Mouse (Mus musculus) mesoderm, embryonic 11.5 days (tissue): ENCODE measurements at regions not wholly inside any gene's neighbourhood (a gene's known extent, or its start where the extent isn't known, plus 50 kb on each side); places are given as distances from the start of the nearest gene placed in this dataset.
"Not testable (repeated sequence)": the region's sequence is repeated elsewhere in the genome, so short reads cannot be mapped to it uniquely, and the experiment has no call there.

Experiments used
- DNase-seq: peaks from one replicate; pipeline ENCODE4 v3.0.0-alpha.2; 2012; ENCODE audit warnings: low read depth, low spot score

DNA sequence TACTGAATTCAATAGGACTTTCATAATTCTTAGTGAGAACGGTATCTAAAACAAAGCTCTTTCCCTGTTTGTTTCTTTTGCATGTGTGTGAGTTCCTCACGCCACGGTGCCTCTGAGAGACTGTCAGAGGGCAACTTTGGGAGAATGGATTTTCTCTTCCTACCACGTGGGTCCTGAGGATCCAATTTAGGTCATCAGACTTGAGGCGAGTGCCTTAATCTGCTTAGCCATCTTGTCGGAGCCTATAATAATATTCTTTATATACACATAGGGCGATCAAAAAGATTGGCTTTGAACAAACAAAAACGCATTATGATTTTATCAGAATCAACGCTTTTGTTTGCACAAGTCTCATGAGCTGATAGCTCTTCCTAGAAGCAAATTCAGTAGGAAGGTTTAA is 119.6 kb downstream of the Enc1 start:
- DNase-seq = no peak

DNA sequence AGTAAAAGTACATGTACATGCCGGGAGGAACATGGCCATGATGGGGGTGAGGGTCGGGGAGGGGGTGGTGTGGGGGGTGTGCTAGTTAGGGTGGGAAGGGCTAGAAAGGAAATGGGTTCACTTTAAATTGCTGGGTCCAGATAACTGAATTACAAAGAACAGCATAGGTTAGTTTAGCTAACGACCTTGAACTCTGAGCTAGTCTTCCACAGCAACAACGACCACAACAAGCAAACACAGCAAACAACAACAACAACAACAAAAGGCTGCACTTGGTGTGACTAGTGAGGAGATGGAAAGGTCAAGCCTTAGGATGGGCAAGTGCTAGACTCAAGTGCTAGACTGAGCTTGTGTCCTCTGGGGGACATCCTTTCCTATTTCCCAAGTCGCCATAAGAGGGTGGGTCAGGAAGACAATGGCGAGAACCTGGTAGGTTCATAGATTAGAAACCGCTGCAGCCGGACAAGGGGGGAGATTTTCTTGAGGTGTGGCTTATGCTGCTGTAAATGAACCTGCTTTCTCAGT is 117.9 kb downstream of the Enc1 start:
- DNase-seq = no peak

GRCm38 (mm10) chr13:97358261-97358660 is 117.4 kb downstream of the Enc1 start:
- DNase-seq = no peak

DNA sequence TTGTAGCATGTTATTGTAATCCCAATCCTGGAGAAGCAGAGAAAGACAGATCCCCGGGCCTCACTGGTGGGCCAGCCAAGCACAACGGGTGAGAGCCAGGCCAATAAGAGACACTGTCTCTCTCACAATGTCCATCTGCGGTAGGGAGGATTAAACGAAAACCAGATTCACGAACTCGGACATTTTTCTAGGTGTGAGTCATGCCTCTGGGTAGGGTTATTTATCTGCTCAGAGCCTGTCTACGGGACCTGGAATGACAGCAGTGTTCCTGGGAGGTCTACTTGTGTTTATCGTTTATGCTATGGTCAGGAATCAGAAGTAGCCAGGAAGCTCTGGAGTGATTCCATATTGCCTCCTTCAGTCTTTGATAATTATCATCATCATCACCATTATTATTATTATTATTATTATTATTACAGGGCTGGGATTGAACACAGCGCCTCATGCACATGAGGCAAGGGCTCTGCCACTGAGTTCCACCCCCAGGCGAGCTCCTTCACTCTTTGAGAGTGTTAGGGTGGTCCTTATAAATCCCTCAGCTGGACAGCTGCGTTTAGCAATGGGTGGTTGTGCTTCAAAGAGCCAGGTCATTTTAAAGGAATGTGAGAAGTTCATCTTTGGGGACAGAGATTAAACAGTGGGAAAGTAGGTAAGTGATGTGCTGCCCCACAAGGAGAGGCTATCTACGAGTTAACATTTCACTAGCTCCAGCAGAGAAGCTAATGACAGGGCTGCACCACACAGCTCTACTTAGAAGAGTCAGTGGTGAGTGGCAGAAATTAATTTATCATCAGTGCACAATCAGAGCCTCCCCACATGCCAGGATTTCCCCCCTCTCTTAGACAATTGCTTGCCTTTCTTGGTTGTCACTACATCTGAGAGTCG is 116.3 kb downstream of the Enc1 start:
- no peak for DNase-seq

GRCm38 (mm10) chr13:97355411-97355810 is 114.5 kb downstream of the Enc1 start:
- DNase-seq = not testable (repeated sequence)

DNA sequence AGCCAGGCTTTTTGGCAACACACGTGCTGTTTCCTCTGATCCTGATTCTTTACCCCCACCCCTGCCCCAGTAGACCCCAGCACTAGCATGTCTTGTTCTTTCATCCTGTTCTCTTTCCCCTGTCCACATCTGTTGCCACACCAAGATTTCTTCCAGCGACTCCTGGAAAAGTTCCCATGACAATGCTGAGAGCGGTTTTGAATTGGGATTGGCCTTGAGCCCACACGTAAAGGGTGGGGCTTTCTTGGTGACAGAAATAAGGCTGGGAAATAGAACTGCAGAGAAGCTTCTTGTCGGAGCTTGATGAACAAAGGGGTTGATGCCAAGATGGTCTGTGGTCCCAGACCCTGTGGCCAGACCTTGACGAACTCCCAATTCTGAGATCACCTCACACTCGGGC is 106.8 kb downstream of the Enc1 start:
- DNase-seq = no peak

DNA sequence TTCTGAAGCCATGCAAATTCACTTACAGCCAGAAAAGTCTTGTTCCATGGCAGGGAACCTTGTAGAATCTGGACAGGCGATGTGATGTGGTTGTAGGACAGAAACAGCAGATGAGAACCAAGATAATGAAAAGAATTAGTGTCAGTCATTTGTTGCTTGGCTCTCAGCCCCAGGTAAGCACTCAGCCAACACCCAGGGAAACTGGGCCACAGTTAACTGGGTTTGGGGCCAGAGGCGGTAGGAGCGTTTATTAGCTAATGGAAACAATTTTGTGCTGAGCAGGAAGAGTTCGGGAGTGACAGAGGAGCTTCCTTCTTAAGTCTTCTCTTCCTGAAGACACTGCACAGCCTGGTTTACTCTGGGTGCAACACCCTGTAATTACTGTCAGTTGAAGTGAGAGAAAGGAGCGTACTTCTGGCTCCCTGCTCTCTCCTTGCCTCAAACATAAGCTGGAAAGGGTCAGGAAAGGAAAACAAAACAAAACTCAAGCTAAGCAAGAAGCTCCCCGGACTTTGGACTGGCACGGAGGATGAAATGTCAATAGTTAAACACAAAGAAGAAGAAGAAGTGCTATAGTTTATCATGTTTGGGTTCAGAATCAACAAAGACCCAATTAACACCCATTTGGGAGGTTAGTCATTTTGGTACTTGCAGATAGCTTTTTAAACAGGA is 100.4 kb downstream of the Enc1 start:
- no peak for DNase-seq

DNA sequence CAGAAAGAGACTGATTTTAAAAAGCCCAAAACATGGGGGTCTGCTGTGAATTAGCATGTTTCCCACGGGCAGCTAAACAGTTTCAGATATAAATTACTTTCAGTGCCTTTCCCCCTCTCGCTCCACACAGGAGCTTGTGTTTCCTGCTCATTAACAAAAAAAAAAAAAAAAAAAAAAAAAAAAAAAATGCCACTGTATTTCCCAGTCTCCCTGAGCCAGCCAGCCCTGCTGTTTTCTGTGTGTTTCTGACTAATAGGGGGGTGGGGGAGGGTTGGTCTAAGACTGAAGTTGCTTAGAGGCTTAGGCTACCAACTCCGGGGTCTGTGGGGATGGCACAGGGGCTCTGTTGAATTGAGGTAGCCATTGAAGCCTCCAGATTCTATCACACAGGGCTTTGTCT is 97.0 kb downstream of the Enc1 start:
- DNase-seq = no peak

DNA sequence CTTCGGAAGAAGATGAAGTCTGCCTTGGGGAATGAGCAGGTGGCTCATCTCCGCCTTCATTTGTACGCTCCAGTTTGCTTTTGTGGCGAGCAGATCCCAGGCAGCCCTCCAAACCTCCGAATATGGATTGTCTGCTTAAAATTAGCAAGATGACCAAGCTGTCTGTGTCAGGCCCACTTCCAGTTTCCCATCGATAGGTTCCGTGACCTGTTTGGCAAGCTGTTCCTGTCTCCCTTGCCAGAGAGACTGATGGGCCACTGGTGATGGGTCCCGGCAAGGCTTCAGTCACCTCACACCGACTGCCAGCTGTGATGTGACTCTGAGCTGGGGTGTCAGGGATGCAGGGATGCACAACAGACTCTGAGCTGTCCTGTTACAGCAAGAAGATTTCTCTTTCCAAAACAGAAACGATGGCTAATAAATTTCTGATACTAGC is 96.4 kb downstream of the Enc1 start:
- no peak for DNase-seq

- no peak for DNase-seq
Measured at GRCm38 (mm10) chr13:97333801-97334534, 93.1 kb downstream of the Enc1 start.

DNA sequence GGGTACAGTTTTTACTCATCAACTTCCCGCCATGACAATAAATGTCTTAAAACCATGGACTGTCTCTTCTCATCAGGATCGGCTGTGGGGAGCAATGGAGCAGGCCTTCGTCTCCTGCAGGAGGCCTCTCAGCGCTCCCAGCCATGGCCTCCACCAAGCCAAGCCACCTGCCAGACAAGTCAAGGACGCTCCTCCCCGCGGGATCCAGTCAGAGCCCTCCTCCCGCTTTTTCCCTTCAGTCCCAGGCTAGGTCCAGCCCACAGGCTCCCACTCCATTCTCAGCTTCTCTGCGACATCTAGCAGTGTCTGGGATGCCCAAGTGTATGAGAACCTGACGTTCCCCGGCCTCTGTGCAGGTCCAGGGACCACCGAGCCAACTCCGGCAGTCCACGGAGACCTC is 90.2 kb downstream of the Enc1 start:
- DNase-seq = no peak

DNA sequence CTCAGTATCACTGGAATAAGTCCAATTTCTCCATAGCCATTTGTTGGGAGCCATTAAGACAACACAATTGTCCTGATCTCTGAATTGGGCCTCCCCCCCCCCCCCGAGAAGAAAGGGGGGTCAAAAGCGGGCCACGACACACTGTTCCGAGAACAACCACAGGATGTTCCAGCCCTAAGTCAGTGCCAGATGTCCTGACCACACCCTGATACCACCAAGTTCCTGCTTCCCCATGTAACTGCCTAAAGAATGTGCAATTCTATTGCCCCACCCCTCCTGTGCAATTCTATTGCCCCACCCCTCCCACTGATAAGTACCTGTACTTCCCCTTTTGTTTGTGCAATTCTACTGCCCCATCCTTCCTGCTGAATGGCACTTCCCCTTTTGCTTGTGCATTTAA is 80.4 kb downstream of the Enc1 start:
- not testable (repeated sequence) for DNase-seq

DNA sequence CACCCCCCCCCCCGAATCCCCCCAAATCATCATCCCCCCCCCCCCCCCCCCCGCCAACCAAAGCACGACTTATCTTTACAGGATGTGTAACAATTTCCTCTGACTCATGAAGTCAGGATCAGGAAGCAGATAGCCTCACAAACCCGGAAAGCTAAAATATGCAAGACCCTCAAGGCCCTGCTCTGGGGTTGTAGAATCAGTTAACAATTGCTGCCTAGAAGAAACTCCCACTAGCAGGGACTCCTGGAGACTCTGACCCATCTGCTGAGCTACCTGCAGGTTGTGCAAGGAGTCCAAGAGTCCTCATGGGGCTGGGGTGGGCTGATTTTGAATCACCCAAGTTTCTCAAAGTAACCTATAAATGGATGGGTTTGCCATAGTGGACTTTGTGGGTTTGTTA is 79.9 kb downstream of the Enc1 start:
- DNase-seq = no peak

- no peak for DNase-seq
Measured at GRCm38 (mm10) chr13:97320298-97320697, 79.4 kb downstream of the Enc1 start.

- DNase-seq = peak; percentile 69
Measured at GRCm38 (mm10) chr13:97317633-97318032, 76.7 kb downstream of the Enc1 start.

DNA sequence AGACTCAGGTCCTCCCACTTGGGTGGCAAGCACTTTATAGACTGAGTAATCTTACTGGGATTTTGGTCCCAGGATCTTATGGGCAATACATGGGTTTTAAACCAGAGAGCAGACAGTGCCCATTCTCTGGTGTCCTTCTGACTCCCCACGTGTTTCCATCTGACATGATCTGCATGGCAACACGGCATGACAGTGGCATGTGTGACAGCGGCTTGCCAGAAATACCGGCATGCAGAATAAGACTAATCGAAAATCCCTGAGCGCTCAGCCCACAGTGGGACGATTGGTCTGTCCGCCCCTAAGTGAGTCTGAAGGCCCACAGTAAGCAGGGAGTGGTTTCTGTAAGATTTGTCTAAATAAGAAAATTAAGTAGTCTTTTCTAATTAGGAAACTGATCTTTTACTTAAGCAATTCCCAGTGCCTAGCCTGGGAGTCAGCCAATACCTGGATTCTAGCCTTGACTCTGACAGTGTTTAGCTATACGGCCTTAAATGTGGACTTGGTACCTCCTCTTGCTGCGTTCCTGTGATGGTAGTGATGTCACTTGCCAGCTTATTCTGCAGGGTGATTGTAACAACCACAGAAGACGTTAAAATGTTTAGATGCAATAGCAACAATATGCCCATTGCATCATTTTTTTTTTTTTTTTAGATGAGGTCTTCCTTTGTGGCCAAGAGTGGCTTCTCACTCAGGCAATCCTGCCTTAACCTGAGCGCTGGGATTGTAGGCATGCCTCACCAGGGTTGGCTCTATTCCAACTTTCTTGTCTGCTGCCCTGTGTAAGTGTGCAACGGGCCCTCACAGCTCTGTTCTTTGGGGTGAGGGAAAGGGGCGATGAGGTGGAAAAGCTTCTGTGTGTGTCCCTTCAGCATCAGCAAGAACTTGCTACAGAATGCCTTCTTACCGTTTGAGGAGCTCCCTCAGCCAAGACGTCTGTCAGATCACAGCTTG is 71.8 kb downstream of the Enc1 start:
- DNase-seq = no peak

GRCm38 (mm10) chr13:97311340-97311739 is 70.4 kb downstream of the Enc1 start:
- DNase-seq = peak; percentile 71

DNA sequence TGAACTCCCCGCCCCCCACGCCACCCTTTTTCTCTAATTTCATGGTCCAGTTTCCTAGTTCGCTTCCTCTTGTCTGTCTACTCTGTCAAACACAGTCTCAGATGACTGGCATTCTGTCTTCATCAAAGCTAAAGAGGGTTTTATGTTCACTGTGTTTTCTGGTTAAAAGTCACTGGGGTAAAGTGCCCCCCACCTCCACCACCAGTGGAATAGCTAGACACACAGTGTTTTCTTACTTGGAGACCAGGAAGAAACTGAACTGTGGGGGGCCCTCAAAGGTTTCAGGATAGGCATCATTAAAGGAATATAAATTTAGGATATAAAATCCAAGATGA is 69.9 kb downstream of the Enc1 start:
- no peak for DNase-seq

DNA sequence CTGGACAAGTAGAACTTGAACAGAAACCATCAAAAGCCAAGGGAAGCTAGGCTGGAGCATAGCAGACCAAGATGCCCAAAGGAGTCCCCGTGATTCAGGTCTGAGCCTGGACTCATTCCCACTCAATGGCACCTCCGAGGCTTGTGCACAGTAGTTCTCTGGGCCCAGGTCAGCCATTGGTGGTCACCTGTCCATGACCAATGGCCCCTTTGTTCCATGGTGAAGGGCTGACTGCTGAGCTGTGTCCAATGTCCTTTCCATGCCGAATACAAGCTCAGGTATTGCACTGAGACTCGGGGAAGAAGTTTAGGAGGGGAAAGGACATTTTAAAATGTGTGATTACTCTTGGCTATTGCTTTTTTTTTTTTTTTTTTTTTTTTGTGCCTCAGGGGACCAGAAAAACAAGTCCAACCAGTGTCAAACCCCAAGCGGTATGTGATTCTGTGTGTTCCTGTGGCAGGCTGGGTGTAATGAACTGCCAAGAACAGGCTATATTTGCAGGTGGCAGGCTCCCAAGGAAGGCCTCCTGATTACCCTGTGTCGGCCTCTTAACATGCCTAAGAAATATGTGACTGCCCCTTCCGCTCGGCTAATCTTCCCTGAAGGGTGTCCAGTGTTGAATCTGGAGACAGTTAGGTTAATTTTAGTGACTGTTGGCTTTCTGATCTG is 69.4 kb downstream of the Enc1 start:
- no peak for DNase-seq

- DNase-seq = no peak
Measured at GRCm38 (mm10) chr13:97309411-97309810, 68.5 kb downstream of the Enc1 start.

DNA sequence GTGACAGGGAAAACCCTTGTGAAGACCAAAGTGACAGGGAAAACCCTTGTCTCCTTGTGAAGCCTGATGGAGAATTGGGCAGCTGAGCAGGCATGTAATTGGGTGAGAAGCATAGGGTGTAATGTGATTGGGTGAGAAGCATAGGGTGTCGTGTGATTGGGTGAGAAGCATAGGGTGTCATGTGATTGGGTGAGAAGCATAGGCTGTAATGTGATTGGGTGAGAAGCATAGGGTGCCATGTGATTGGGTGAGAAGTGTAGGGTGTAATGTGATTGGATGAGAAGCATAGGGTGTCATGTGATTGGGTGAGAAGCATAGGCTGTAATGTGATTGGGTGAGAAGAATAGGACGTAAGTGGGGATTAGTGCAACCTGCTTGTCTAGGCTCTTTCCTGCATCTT is 67.5 kb downstream of the Enc1 start:
- DNase-seq = no peak
